Mouse (Mus musculus): ENCODE data around the gene Nsa2. TPM values are rescaled to one million over a fixed set of nuclear protein-coding genes. Genes with fewer than 3 reads are reported as not detected.
"Not testable (repeated sequence)": the region's sequence is repeated elsewhere in the genome, so short reads cannot be mapped to it uniquely, and the experiment has no call there.

Nsa2 gene
- polyA plus RNA-seq (2012; rRNA removed) = 25.8 and 31.1 TPM in 2 replicates

DNA sequence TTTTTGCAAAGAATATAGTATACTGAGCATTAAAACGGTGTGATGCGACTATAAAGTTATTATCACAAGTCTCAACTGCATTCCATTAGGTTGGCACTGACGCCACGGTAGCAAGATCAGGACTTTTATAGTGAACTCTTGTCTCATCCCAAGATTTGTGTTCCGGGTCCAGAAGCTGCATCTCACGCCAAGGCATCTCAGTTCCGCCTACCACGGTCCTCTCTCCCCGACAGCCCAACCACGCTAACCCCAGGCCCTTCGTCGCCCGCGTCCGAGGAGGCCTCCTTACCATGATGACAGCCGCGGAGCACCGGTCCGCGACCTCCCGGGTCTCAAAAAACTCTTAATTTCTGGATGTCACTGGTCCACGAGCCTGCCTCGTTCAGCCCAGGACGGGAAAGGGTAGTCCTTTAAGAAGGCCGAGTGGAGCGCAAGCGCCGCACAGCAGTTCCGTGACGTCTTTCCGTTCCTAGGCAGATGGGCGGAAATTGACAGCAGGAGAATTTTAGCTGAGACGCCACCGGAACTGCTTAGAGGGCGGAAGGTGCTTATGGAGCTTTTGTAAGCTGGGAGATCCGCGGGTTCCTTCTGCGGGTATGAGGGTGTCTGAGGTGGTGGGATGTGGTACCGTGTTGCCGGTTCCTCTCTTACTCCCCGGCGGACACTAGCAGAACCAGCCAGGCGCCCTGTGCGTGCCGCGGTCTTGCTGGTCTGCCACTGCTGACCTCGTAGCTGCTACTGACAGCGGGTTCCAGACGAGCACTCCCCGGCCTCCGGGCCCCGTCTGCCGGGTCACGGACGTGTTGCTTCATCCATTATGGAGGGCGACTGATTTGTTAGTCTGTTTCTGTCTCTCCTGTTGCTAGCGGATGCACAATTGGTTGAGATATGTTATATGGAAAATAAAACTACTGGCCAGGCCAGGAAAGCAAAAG lies at the start of gene Nsa2, which contains the start of gene Gfm2:
Nsa2 (minus strand) TSS at position 472 of the 935 bp plus-strand sequence.
Gfm2 (plus strand) TSS at position 472 of the 935 bp plus-strand sequence.
- WGBS = under 1% methylated on average over 57 of the region's 57 CpGs
- DNase-seq (ENCODE audit: low read depth, low spot score) = peak; percentile 78

GRCm38 (mm10) chr13:97186346-97186745 lies 48.6 kb upstream of the Nsa2 start:
- DNase-seq (ENCODE audit: low read depth, low spot score) = no peak
- WGBS = 50% methylated on average over 4 of the region's 4 CpGs

DNA sequence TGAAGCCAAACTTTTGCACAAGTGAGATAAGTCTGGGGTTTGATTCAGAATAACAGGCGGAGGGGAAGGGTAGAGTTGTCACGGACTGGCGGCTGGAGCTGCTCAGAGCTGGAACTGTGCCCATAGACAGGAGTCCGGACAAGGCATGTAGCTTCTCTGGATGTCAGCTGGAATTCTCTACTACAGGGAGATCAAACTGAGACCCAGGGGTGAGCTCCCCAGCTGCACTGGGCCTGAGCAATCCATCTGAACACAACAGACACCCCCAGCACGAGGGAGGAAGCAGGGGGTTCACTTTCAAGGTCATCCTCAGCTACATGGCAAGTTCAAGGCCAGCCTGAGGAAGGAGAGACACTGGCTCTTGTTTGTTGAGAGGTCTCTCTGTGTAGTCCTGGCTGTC lies 46.9 kb upstream of the Nsa2 start:
- WGBS = 44% methylated on average over 5 of the region's 5 CpGs
- DNase-seq (ENCODE audit: low read depth, low spot score) = no peak

- no peak for DNase-seq (ENCODE audit: low read depth, low spot score)
- WGBS = 37% methylated on average over 2 of the region's 2 CpGs
Measured at GRCm38 (mm10) chr13:97184168-97184567, 46.4 kb upstream of the Nsa2 start.

DNA sequence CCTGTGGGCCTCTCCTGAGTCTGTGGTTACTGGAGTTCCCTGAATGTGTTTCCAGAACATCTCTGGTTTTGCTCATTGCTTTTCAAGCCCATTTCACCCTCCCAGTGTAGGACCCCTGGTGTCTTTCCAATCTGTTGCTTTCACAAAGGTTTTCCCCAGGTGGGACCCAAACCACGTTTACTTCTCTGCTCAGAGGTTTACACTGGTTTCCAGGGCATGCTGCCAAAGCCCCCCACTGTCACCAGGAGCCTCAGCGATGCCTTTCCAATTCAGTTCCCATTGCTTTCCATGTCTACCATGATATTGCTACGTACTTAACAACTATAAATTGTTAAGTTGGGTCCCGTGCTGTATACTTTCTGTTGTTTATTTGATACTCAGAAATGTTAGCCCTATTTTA lies 45.1 kb upstream of the Nsa2 start:
- 84% methylated on average over 4 of the region's 4 CpGs for whole genome bisulfite sequencing
- DNase-seq (ENCODE audit: low read depth, low spot score) = no peak

GRCm38 (mm10) chr13:97180113-97180828 lies 42.5 kb upstream of the Nsa2 start:
- DNase-seq (ENCODE audit: low read depth, low spot score) = no peak
- WGBS = 84% methylated on average over 6 of the region's 6 CpGs

GRCm38 (mm10) chr13:97178943-97179342 lies 41.2 kb upstream of the Nsa2 start:
- DNase-seq (ENCODE audit: low read depth, low spot score) = no peak
- WGBS = 90% methylated on average over 7 of the region's 7 CpGs

- no peak for DNase-seq (ENCODE audit: low read depth, low spot score)
- 83% methylated on average over 5 of the region's 5 CpGs for WGBS
Measured at GRCm38 (mm10) chr13:97176731-97177130, 39.0 kb upstream of the Nsa2 start.

DNA sequence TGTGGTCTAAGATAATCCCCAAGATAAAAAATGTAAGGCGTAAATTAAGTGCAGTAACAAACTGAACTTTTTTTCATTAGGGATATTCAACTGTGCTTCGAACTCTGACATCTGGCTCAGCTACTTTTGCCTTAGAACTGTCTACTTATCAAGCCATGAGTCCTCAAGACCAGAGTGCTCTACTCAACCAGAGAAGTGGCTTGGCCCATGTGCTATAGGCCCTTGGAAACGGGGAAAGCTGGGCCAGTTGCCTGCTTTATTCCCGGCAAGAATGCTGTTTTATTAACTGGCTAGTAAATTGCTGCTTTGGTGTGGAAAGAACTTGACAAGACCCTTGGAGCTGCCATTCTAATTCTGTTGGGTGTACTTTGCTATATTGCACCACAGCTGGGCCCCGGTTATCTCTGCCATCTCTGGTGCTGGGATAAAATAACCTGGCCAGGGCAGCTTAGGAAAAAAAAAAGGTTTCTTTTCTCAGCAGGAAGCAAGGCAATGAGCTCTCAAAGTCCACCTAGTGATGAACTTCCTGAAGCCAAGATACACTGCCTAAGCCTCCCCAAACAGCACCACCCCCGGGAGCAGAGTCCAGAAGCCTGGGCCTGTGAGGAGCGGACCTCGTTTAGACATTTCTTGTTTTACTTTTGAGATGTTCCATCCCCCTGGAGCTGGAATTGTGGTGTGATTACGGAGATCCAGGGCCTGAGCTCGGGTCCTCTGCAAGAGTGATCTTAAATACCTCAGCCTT lies 38.0 kb upstream of the Nsa2 start:
- no peak for DNase-seq (ENCODE audit: low read depth, low spot score)

GRCm38 (mm10) chr13:97145834-97146233 lies 8.1 kb upstream of the Nsa2 start:
- peak; percentile 8 for DNase-seq (ENCODE audit: low read depth, low spot score)
- 51% methylated on average over 4 of the region's 4 CpGs for WGBS

More for the DNA sequence above, 38.0 kb upstream of the Nsa2 start:
- 41% methylated on average over 10 of the region's 10 CpGs for WGBS

DNA sequence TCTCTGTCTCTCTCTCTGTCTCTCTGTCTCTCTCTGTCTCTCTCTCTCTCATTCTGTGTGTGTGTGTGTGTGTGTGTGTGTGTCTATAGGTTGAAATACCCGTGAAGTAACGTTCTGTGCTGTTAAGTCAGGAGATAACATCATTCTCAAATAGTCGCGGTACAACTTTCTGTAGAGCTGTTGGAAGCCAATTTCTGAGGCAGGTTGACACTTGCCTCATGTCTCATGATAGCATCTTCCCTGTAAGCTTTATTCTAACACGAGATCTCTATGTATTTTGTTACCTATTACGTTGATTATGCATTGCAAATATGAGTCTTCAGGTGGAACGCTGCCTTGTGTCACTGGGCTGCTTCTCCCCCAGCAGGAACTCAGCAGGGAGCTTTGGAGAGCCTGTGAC lies 4.6 kb upstream of the Nsa2 start:
- 84% methylated on average over 7 of the region's 7 CpGs for WGBS
- no peak for DNase-seq (ENCODE audit: low read depth, low spot score)

DNA sequence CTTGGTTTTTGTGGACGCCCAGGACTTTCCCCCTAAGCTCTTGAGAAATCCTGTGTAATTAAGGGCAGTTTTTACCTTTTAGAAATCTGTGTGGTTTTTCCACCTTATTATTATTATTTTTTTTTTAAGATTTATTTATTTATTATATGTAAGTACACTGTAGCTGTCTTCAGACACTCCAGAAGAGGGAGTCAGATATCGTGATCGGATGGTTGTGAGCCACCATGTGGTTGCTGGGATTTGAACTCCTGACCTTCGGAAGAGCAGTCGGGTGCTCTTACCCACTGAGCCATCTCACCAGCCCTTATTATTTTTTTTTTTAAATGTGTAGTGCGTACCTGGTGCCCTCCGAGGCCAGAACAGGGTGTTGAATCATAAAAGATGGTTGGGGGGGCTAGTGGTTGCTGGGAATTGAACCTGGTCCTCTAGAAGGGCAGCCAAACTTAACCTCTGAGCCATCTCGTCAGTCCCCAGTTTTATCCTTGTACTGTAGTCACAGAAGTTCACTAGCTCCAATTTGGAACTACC lies 731 bp upstream of the Nsa2 start:
- DNase-seq (ENCODE audit: low read depth, low spot score) = not testable (repeated sequence)
- 18% methylated on average over 8 of the region's 8 CpGs for WGBS

- no CpG with 5 or more reads among the region's 2 CpGs for WGBS
- DNase-seq (ENCODE audit: low read depth, low spot score) = not testable (repeated sequence)
Measured at GRCm38 (mm10) chr13:97130413-97130812, 7.3 kb downstream of the Nsa2 start.

- DNase-seq (ENCODE audit: low read depth, low spot score) = not testable (repeated sequence)
- 78% methylated on average over 4 of the region's 4 CpGs for WGBS
Measured at GRCm38 (mm10) chr13:97129654-97130053, 8.1 kb downstream of the Nsa2 start.

DNA sequence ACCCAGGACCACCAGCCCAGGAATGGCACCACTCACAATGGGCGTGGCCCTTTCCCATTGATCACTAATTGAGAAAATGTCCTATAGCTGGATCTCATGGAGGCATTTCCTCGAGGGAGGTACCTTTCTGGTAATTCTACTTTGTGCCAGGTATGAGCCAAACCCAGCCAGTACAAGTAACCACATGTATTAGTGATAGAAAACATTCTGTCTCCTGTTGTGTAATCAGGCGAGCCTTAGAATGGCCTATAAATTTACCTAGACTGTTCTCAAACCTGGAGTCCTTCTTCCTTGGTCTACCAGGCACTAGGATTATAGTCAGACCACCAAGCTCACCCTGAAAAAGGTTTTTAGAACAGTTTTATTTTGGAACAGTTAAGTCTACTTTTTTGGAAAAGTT lies 16.4 kb downstream of the Nsa2 start:
- no peak for DNase-seq (ENCODE audit: low read depth, low spot score)
- WGBS = 70% methylated on average over 3 of the region's 3 CpGs

DNA sequence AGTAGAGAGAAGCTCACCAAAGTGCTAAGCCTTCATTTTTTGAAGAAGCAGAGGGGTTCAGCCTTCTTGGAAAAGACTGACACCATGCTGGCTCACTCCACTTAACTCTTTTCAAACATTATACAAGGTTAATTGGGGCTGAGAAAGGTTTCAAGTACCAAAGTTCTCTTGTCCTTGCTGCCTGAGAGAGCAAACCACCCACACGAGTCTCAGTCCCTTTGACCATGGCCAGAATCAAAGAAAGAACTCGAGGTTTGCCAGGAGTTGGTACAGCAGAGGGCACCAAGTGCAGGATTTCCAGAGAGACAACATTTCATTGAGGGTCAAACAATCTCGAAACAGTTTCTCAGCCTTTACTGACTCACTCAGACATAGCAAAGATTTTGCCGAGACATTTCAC lies 28.7 kb downstream of the Nsa2 start:
- WGBS = 71% methylated on average over 4 of the region's 4 CpGs
- no peak for DNase-seq (ENCODE audit: low read depth, low spot score)

GRCm38 (mm10) chr13:97107721-97108120 lies 30.0 kb downstream of the Nsa2 start:
- not testable (repeated sequence) for DNase-seq (ENCODE audit: low read depth, low spot score)
- WGBS = 89% methylated on average over 4 of the region's 4 CpGs

DNA sequence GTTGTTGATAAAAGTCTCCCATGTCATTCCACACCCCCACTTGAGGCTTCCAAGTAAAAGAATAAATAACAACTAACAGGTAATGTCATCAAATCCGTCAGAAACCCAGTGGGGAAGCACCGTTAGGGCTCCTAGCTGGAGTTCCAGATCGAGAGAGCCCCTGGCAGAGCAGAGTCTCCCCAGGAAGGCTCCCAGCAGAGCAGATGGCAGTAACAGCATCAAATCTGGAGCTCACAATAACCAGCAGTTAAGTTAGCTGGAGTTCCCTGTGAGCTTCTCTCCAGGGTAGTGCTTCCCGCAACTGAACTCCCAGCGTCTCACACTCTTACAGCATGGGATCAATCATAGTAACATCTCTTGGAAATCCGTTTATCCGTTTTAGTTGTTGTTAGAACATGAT lies 32.7 kb downstream of the Nsa2 start:
- WGBS = 78% methylated on average over 7 of the region's 7 CpGs
- no peak for DNase-seq (ENCODE audit: low read depth, low spot score)

DNA sequence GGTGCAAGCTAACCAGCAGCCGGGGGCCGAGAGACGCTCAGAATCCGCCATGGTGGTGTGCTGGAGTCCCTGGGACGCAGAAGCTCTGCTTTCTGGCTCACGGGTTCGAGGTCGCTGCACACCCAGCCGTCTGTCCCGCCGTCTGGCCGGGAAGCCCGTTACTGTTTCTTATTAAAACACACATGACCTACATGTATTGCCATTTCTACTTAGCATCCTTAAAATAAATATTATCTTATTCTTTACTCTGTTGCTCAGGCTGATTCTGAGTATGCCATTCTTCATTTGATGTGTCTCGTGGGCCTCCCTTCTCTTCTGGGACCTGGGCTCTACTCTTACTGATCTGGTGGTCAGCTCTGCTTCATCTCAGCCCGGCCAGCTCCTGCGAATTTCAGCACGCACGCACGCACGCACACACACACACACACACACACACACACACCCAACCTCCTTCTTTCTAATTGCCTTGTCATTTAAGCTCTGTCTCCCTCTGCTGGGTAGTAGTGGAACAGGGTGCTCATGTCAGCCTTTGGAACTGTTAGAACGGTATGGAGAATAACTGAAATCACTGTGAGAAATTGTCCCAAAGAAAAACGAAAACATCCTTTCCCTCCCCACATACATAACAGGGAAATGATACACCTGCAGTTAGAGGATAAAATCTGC lies 38.4 kb downstream of the Nsa2 start, which contains the start of gene Gm6169:
Gm6169 (minus strand) TSS at position 51 of the 666 bp plus-strand sequence.
- DNase-seq (ENCODE audit: low read depth, low spot score) = peak; percentile 19

More for the DNA sequence above, 38.4 kb downstream of the Nsa2 start, which contains the start of gene Gm6169:
- WGBS = 63% methylated on average over 22 of the region's 22 CpGs
